Mouse (Mus musculus) midbrain, embryonic 13.5 days (tissue): ENCODE measurements at regions not wholly inside any gene's neighbourhood (a gene's known extent, or its start where the extent isn't known, plus 50 kb on each side); places are given as distances from the start of the nearest gene placed in this dataset.

Experiments
- ATAC-seq: fragments of 200-750 bp; cut with Nextera tagmentation; 2 replicates; pipeline ENCODE4 v1.8.0; 2017; ENCODE audit warnings: mild to moderate bottlenecking, moderate TSS enrichment, moderate library complexity
- H3K27ac ChIP-seq: fragments of 300-500 bp; sonication (generic); 2 replicates; pipeline ENCODE4 v1.5.1; 2015; ENCODE audit warnings: inconsistent platforms, mild to moderate bottlenecking, moderate library complexity
- H3K27me3 ChIP-seq: fragments of 300-500 bp; sonication (generic); 2 replicates; pipeline ENCODE4 v1.6.1; 2015; ENCODE audit warnings: mild to moderate bottlenecking, inconsistent platforms
- H3K36me3 ChIP-seq: fragments of 300-500 bp; sonication (generic); 2 replicates; pipeline ENCODE4 v1.6.1; 2015; ENCODE audit warnings: mild to moderate bottlenecking, inconsistent platforms
- H3K4me1 ChIP-seq: fragments of 300-500 bp; sonication (generic); replicated peaks from 2 replicates; pipeline ENCODE4 v1.6.1; 2015; ENCODE audit warnings: inconsistent platforms
- H3K4me2 ChIP-seq: fragments of 300-500 bp; sonication (generic); replicated peaks from 2 replicates; pipeline ENCODE4 v1.6.1; 2015; ENCODE audit warnings: moderate library complexity, mild to moderate bottlenecking, inconsistent platforms
- H3K4me3 ChIP-seq: fragments of 300-500 bp; sonication (generic); replicated peaks from 2 replicates; pipeline ENCODE4 v1.5.1; 2015; ENCODE audit warnings: mild to moderate bottlenecking, inconsistent platforms
- H3K9ac ChIP-seq: fragments of 300-500 bp; sonication (generic); replicated peaks from 2 replicates; pipeline ENCODE4 v1.6.1; 2015; ENCODE audit warnings: mild to moderate bottlenecking, inconsistent platforms
- H3K9me3 ChIP-seq: fragments of 300-500 bp; sonication (generic); 2 replicates; pipeline ENCODE4 v1.6.1; 2016; ENCODE audit warnings: mild to moderate bottlenecking, inconsistent platforms
- WGBS: fragments of 180-500 bp; shearing (Covaris S2); methylation state at CpG from one replicate; pipeline ENCODE4 v1.1.7; 2015; 5-methylcytosine and 5-hydroxymethylcytosine counted together

DNA sequence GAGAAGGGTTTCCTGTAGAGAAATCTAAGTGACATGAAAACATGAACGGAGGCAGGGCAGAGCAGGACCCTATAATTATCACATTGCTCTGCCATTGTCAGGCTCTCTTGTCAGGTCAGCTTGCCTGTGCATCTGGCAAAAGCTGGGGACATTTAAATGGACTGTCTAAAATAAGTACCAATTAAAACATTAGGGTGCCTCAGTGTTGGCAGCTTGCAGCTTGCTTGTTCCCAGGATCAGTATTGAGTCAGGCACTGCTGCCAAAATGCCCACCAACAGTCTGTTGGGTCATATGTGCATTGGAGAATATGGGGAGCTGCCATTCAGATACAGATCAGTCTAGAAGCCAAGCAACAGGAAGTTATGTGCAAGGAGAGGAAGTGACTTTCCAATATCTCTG lies 349.5 kb upstream of the B3gat1 start:
- Histone ChIP-seq H3K9ac (no peak overlapping the region), H3K9me3 (no peaks in the 10 kb centered on the region), H3K27ac (no peak overlapping the region), H3K27me3 (no peaks in the 10 kb centered on the region), H3K4me1 (no peaks in the 10 kb centered on the region), H3K4me3 (no peak overlapping the region), H3K36me3 (no peaks in the 10 kb centered on the region), H3K4me2 (no peak overlapping the region)
- WGBS = 82% methylated on average over 1 of the region's 1 CpGs
- no peak for ATAC-seq

DNA sequence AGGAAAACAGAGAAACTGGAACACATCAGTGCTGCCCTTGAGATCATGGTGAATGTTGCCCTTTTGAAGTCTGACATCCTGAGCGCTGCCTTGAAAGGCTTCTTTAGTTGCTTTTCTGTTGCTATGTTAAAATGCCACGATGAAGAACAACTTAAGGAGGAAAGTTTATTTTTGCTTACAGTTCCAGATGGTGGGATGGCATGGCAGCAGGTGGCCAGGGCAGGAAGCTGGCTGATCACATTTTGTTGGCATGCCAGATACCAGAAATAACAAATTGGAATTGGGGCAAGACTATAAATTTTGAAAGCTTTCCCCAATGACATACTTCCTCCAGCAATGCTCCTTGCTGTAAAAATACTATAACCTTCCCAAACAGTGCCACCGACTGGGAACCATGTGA lies 334.9 kb upstream of the B3gat1 start:
- Histone ChIP-seq H3K36me3 (no peaks in the 10 kb centered on the region), H3K4me2 (no peak overlapping the region), H3K9ac (no peak overlapping the region), H3K27me3 (no peaks in the 10 kb centered on the region), H3K27ac (no peak overlapping the region), H3K4me1 (no peaks in the 10 kb centered on the region), H3K9me3 (no peaks in the 10 kb centered on the region), H3K4me3 (no peak overlapping the region)
- 82% methylated on average over 3 of the region's 3 CpGs for WGBS
- ATAC-seq = no peak

DNA sequence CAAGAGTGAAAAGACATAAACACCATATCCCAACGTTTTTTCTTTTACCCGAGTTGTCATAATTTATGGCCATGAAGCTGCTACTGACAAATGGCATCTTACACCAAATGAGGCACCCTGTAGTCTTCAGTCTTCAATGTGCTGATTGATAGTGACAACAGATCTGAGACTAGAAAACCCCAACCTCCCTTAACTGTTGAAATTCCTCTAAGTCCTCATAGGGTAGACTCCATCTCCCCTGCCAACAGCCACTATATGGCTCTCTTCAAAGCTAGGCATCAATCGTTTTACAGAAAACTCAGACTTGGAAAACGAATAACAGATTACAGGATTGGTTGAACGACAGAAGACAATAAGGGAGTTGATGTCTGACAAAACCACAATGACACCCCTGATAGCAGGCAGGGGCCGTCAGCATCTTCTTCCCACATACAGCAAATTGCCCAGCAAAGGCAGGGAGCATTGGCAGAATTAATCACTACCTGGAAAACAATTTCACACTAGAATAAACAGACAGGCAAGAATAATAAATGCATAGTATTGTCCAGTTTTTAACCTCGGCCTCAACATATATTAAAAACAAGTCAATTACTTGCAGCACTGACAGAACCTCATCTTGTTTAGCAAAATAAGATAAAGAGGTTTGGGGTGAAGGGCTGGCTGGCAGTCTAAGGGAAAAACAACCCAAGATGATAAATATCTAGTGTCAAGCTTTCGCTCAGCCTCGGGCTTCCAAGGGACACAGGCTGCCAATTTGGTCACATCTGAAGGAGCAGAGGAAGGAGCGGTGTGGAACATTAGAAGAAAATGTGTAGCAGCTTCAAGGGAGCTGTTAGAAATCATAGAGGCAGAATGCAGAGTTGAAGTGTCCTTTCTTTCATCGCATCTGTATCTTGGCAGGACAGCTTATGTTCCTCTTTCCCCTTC lies 310.4 kb upstream of the B3gat1 start:
- peaks cover 7% of the 10 kb centered on the region; the same call in 1 of the 2 replicates for H3K4me1 ChIP-seq
- H3K27ac ChIP-seq = no peak overlapping the region

DNA sequence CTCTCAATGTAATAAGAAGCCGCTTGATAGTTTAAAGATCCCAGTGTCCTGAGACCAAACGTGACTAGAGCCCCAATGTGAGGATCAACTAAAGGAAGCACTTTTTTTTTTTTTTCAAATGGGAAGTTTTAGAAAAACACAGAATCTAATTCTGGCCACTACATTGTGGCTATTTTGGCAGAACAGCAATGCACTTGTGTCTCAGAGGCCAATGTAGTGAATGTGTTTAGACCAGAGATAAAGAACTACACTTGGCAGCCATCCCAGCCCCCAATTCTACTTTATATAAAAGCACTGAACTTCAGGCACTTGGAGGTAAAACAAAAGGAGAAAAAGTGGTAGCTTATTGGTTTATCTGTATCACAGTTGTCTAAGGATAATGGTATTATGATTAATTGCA lies 298.0 kb upstream of the B3gat1 start:
- Histone ChIP-seq H3K4me1 (no peaks in the 10 kb centered on the region), H3K27me3 (no peaks in the 10 kb centered on the region), H3K27ac (no peak overlapping the region), H3K9ac (no peak overlapping the region), H3K9me3 (0 out of 2 replicates have a peak, but pooled peaks cover 4% of the 10 kb centered on the region), H3K36me3 (no peaks in the 10 kb centered on the region), H3K4me2 (no peak overlapping the region), H3K4me3 (no peak overlapping the region)
- 67% methylated on average over 2 of the region's 2 CpGs for WGBS
- 0 out of 2 replicates have a peak, but pooled peaks have one; percentile 24 for ATAC-seq

More for the DNA sequence above, 310.4 kb upstream of the B3gat1 start:
- H3K4me2 ChIP-seq = no peak overlapping the region
- no peaks in the 10 kb centered on the region for H3K27me3 ChIP-seq
- H3K9me3 ChIP-seq = no peaks in the 10 kb centered on the region
- ATAC-seq = peak; percentile 48; the same call in 1 of the 2 replicates
- WGBS = 57% methylated on average over 11 of the region's 11 CpGs
- H3K9ac ChIP-seq = no peak overlapping the region
- no peak overlapping the region for H3K4me3 ChIP-seq
- no peaks in the 10 kb centered on the region for H3K36me3 ChIP-seq

DNA sequence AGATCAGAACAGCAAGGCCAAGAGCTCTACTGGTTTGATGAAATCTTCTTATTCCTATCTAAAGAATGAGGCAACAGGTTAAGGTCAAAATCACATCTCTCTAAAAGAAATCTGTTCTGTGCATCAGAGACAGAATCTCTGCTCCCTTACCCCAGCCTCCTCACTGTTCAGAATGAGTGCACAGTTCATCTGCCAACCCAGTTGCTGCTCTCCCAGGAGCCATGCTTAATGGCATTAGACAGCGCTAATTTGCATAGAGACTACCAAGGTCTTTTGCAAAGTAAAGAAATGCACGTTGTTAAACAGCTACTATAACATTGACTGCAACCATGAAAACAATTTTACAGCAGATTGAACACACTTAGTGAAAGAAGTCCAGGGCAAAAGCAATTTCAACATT lies 296.3 kb upstream of the B3gat1 start:
- Histone ChIP-seq H3K4me1 (no peaks in the 10 kb centered on the region), H3K9ac (no peak overlapping the region), H3K27ac (no peak overlapping the region), H3K4me2 (no peak overlapping the region), H3K27me3 (no peaks in the 10 kb centered on the region), H3K4me3 (no peak overlapping the region), H3K36me3 (no peaks in the 10 kb centered on the region), H3K9me3 (no peaks in the 10 kb centered on the region)
- WGBS = 63% methylated on average over 2 of the region's 2 CpGs
- ATAC-seq = no peak

DNA sequence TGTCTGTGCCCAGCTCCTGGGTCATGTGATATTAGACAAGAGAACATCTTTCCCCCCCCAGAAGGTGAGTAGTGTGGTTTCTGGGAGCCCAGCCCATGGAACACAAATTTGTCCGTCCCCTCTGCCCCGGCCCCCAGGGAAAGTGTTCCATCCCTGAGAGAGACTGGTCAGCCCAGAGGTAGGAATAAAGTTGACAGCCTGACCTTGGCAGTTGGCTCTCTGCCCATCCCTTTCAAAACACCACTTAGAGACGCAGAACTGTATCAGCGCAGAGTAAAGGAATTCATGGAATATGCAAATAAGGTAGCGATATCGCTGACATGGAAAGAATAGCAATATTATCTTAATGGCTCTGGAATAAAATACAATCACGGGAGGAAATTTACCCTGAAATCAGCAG lies 279.6 kb upstream of the B3gat1 start:
- WGBS = 58% methylated on average over 7 of the region's 7 CpGs
- Histone ChIP-seq H3K4me3 (no peak overlapping the region), H3K27me3 (no peaks in the 10 kb centered on the region), H3K9me3 (no peaks in the 10 kb centered on the region), H3K36me3 (no peaks in the 10 kb centered on the region), H3K9ac (no peak overlapping the region), H3K4me1 (no peaks in the 10 kb centered on the region), H3K4me2 (no peak overlapping the region), H3K27ac (no peak overlapping the region)
- ATAC-seq = no peak

DNA sequence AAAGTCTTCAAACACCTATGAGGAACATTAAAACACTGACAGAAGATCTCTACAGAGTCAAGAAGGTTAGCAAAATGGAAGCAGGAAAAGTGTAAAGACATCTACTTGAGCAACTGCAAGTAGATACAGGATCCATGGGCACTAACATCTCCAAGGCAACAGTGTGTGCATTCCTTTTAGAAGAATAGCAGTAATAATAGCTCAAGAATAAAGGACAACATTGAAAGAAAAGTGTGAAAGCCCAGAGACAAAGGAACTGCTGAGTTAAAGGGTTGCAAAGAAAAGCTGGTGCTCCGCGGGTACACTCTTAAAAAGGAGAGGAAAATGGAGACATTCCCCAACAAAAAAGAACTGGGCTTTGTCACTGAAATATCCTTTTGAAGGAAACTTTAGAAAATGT lies 272.4 kb upstream of the B3gat1 start:
- Histone ChIP-seq H3K4me3 (no peak overlapping the region), H3K4me1 (no peaks in the 10 kb centered on the region; the same call in 1 of the 2 replicates), H3K9me3 (no peaks in the 10 kb centered on the region), H3K27ac (no peak overlapping the region), H3K9ac (no peak overlapping the region), H3K4me2 (no peak overlapping the region), H3K27me3 (no peaks in the 10 kb centered on the region), H3K36me3 (no peaks in the 10 kb centered on the region)
- ATAC-seq = no peak
- 9% methylated on average over 2 of the region's 2 CpGs for WGBS

DNA sequence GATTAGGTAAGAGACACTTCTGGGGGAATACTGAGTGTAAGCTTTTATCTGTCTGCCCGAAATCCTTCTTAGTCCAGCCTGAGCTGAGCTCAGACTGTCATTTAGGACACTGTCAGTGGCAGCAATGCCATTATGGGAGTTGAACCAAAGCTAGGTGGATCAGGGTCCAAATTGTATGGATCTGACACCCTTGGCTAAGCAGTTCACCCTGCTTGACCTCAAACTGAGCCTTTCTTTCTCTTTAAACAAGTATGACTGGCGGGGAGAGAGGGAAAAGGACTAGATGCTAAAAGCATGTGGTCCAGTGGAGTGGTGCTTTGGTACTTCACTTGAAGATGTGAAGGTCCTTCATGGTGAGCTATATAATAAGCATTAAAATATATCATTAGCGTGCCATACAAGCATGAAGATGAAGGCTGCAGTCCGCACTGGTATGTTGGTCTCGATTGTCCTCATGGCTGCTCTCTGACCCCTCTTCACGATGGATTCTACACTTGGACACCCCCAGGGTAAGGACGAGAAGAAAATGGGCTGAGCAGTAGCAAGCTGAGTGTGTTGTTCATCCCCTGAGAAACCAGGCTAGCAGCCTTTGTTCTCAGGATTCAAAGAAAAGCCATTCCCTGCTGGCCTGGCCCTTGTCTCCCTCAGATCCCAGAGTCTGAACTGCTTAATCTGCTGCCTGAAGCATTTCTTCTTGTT lies 262.7 kb upstream of the B3gat1 start:
- Histone ChIP-seq H3K4me1 (0 out of 2 replicates have a peak, but pooled peaks cover 7% of the 10 kb centered on the region), H3K4me2 (no peak overlapping the region), H3K9ac (no peak overlapping the region), H3K27me3 (no peaks in the 10 kb centered on the region), H3K27ac (no peak overlapping the region), H3K4me3 (no peak overlapping the region), H3K9me3 (no peaks in the 10 kb centered on the region), H3K36me3 (no peaks in the 10 kb centered on the region)
- 22% methylated on average over 7 of the region's 7 CpGs for WGBS
- peak; percentile 48; the same call in 1 of the 2 replicates for ATAC-seq

DNA sequence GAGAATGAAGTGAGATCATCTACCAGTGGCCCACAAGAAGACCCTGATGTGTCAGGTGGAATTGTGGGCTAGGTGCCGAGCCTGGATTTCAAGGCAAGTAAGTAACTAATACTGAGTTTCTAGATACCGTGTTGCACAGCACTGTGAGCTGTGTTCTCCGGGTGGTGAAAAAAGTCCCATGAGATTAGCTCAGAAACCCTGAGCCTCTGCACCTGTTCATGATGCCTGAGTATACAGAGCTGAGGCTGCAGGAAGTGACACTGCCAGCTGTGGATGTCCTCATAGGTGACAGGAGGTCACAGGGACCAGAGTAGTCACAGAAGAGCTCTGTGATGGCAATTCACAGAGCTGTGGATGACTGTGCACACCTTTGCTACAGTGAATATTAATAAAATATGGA lies 257.2 kb upstream of the B3gat1 start:
- ATAC-seq = no peak
- 93% methylated on average over 3 of the region's 3 CpGs for WGBS
- H3K9me3 ChIP-seq = no peaks in the 10 kb centered on the region
- H3K9ac ChIP-seq = no peak overlapping the region
- no peaks in the 10 kb centered on the region for H3K27me3 ChIP-seq
- H3K4me3 ChIP-seq = no peak overlapping the region
- H3K4me2 ChIP-seq = no peak overlapping the region
- no peak overlapping the region for H3K27ac ChIP-seq
- no peaks in the 10 kb centered on the region for H3K36me3 ChIP-seq
- no peaks in the 10 kb centered on the region for H3K4me1 ChIP-seq

DNA sequence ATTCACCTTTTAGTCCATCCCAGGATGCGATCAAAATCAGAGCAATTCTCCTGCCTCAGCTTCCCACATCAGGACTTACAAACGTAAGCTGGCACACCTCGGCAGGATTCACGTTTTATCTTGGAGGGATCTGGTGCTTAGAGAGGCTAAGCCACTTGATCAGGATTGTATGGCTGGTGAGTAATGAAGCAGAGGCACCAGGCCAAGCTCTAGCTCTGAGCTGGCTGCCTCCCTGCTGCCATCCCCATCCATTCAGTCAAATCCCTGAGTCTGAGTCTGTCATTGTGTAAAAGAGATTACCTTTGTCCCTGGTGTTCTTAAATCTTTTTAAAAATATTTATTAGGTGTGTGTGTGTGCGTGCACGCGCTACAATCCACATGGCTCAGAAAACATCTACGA lies 252.6 kb upstream of the B3gat1 start:
- Histone ChIP-seq H3K9ac (no peak overlapping the region), H3K27me3 (no peaks in the 10 kb centered on the region), H3K9me3 (no peaks in the 10 kb centered on the region), H3K27ac (no peak overlapping the region), H3K4me3 (no peak overlapping the region), H3K4me2 (no peak overlapping the region), H3K36me3 (no peaks in the 10 kb centered on the region), H3K4me1 (no peaks in the 10 kb centered on the region)
- WGBS = 80% methylated on average over 8 of the region's 8 CpGs
- ATAC-seq = no peak

DNA sequence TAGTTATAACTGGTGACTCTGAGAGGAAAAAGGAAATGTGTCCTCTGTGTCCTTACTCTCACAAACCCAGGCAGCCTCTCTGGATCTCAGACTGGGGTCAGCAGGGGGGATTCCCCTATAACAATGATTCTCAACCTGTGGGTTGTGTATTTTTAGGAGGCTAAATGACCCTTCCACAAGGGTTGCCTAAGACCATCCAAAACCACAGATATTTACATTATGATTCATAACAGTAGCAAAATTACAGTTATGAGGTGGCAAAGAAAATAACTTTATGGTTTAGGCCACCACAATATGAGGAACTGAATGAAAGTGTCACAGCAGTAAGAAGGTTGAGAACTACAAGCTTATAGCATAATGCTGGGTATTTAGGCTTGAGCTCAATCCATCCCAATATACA lies 251.6 kb upstream of the B3gat1 start:
- ATAC-seq = no peak
- Histone ChIP-seq H3K9ac (no peak overlapping the region), H3K4me3 (no peak overlapping the region), H3K4me1 (no peaks in the 10 kb centered on the region), H3K9me3 (no peaks in the 10 kb centered on the region), H3K27ac (no peak overlapping the region), H3K4me2 (no peak overlapping the region), H3K27me3 (no peaks in the 10 kb centered on the region), H3K36me3 (no peaks in the 10 kb centered on the region)

DNA sequence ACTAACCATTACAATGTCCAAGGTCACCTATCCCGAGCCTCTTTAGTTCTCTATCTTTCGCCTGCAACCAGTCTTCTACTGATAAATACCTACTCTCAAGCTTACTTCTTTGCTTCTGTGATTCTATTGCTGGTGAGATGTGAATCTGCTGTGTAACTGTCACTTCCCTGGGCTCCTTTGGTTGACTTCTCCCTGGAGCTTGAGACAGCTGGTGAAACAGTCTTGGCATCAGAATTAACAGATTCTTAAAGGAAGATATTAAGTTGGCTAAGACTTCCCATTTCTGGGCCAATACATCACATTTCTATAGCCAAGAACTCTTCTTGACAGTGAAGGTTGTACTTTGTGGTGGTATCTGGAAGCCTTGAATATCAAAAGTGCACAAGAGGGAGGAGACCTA lies 239.8 kb upstream of the B3gat1 start:
- WGBS = 85% methylated on average over 2 of the region's 2 CpGs
- Histone ChIP-seq H3K4me1 (no peaks in the 10 kb centered on the region), H3K36me3 (no peaks in the 10 kb centered on the region), H3K4me3 (no peak overlapping the region), H3K9me3 (no peaks in the 10 kb centered on the region), H3K27me3 (no peaks in the 10 kb centered on the region), H3K9ac (no peak overlapping the region), H3K4me2 (no peak overlapping the region), H3K27ac (no peak overlapping the region)
- no peak for ATAC-seq
